ENCODE assay signal across 15 mouse cellular contexts in the genomic region with DNA sequence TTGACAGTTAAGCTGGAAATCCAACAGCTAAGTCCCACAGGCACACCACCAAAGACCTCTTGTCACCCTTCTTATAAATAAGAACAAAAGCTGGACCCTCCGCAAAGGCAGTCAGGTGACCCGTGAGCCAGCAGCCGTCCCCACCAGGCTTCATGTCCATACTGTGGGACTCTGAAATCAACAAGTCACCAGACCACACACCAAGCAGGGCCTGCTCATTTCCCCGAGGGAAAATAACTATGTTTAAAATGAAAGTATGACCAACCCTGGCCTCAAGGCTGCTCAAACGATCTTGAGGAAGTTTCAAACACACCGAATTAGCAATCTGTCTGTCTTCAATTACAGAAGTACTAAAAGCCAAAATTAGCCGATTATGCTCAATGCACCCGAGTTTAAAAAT.
DNase-seq lines count a peak whose midpoint lies in the region; ATAC-seq and TF ChIP-seq lines count a peak whose summit lies in the region.
"Had no signal": no experiment of that assay in that cellular context is flagged by ENCODE, and none has a peak within 500 bp of the region (broad histone marks: within the 10 kb centered on the region; RNA-seq: fewer than 3 reads in every experiment).

No protein-coding gene starts in this region.

- no peak overlapping the region for H3K9ac ChIP-seq in lung, embryonic 14.5 days
- no peak overlapping the region for H3K9ac ChIP-seq in hindbrain, embryonic 12.5 days
- H3K9ac ChIP-seq: midbrain, embryonic 12.5 days; neural tube, embryonic 12.5 days had no signal

- no peak overlapping the region for H3K4me2 ChIP-seq in lung, embryonic 14.5 days
- peak overlapping the region; percentile 76 for H3K4me2 ChIP-seq in myocyte (ENCODE audit: low read depth)
- no peak overlapping the region for H3K4me2 ChIP-seq in hindbrain, embryonic 12.5 days (replicated peaks)
- H3K4me2 ChIP-seq: midbrain, embryonic 12.5 days; neural tube, embryonic 12.5 days had no signal

- no peaks in the 10 kb centered on the region for H3K9me3 ChIP-seq in heart, embryonic 10.5 days
- H3K9me3 ChIP-seq in lung, embryonic 14.5 days (ENCODE audit: low read depth, low read length) = no peaks in the 10 kb centered on the region
- no peaks in the 10 kb centered on the region for H3K9me3 ChIP-seq in hindbrain, embryonic 12.5 days (replicated peaks)
- H3K9me3 ChIP-seq: midbrain, embryonic 12.5 days; neural tube, embryonic 12.5 days had no signal

- no peak for ATAC-seq in lung, embryonic 14.5 days (ENCODE audit: insufficient read depth)
- no peak for ATAC-seq in hindbrain, embryonic 12.5 days (ENCODE audit: low FRiP score)
- ATAC-seq: Patski had no signal

- TF ChIP-seq POLR2A in myocyte (IDR thresholded peaks at IDR 0.05; ENCODE audit: insufficient read length, low read depth) = no peak

- H3K79me2 ChIP-seq in myocyte (ENCODE audit: control insufficient read depth, insufficient read depth) = peaks cover 93% of the 10 kb centered on the region

- no peak for DNase-seq in heart, embryonic 10.5 days (ENCODE audit: low spot score)
- DNase-seq in heart, adult 11 months = no peak
- peak; percentile 50 for DNase-seq in lung, embryonic 14.5 days
- no peak for DNase-seq in lung, adult 18-20 months
- peak; percentile 52 for DNase-seq in embryo, embryonic 11 days
- DNase-seq in Muller cell, postnatal 12 days (ENCODE audit: inconsistent ontology term) = no peak
- DNase-seq: cerebellum, postnatal 10 days; kidney, adult 11 months; kidney, postnatal 25 days; thymus, adult 2 months had no signal

- H3ac ChIP-seq in myocyte (ENCODE audit: control insufficient read depth, insufficient read length) = no peak overlapping the region

- H3K27ac ChIP-seq in heart, embryonic 10.5 days = peak overlapping the region; percentile 11; the same call in 1 of the 2 replicates
- no peak overlapping the region for H3K27ac ChIP-seq in lung, embryonic 14.5 days (ENCODE audit: low read depth)
- no peak overlapping the region for H3K27ac ChIP-seq in hindbrain, embryonic 12.5 days
- H3K27ac ChIP-seq: midbrain, embryonic 12.5 days; neural tube, embryonic 12.5 days had no signal

- no peak overlapping the region for H3K4me3 ChIP-seq in heart, embryonic 10.5 days
- H3K4me3 ChIP-seq in lung, embryonic 14.5 days (ENCODE audit: low read depth, low read length) = no peak overlapping the region
- H3K4me3 ChIP-seq in myocyte = no peak overlapping the region
- no peak overlapping the region for H3K4me3 ChIP-seq in hindbrain, embryonic 12.5 days
- H3K4me3 ChIP-seq: midbrain, embryonic 12.5 days; neural tube, embryonic 12.5 days had no signal

- TF ChIP-seq CTCF in lung, embryonic 14.5 days (IDR thresholded peaks at IDR 0.05; ENCODE audit: low read depth) = no peak

- H3K27me3 ChIP-seq in heart, embryonic 10.5 days (ENCODE audit: insufficient read depth, poor library complexity, severe bottlenecking) = no peaks in the 10 kb centered on the region
- H3K27me3 ChIP-seq in lung, embryonic 14.5 days (ENCODE audit: insufficient read depth, low read length) = no peaks in the 10 kb centered on the region
- H3K27me3 ChIP-seq in myocyte (ENCODE audit: control insufficient read depth, insufficient read depth, insufficient read length) = no peaks in the 10 kb centered on the region
- H3K27me3 ChIP-seq in hindbrain, embryonic 12.5 days = peaks cover 14% of the 10 kb centered on the region
- H3K27me3 ChIP-seq: Patski had no signal

- H3K36me3 ChIP-seq in heart, embryonic 10.5 days = no peaks in the 10 kb centered on the region
- no peaks in the 10 kb centered on the region for H3K36me3 ChIP-seq in lung, embryonic 14.5 days (ENCODE audit: insufficient read depth)
- H3K36me3 ChIP-seq in myocyte (ENCODE audit: control insufficient read depth, insufficient read depth) = no peaks in the 10 kb centered on the region
- no peaks in the 10 kb centered on the region for H3K36me3 ChIP-seq in hindbrain, embryonic 12.5 days
- H3K36me3 ChIP-seq: midbrain, embryonic 12.5 days; neural tube, embryonic 12.5 days had no signal

- 54% methylated on average over 8 of the region's 8 CpGs for WGBS in heart, embryonic 10.5 days
- 25% methylated on average over 8 of the region's 8 CpGs for WGBS in lung, embryonic 14.5 days
- 31% methylated on average over 8 of the region's 8 CpGs for WGBS in hindbrain, embryonic 12.5 days

- H3K4me1 ChIP-seq in heart, embryonic 10.5 days = peaks cover 55% of the 10 kb centered on the region
- H3K4me1 ChIP-seq in lung, embryonic 14.5 days (ENCODE audit: insufficient read depth) = peaks cover 18% of the 10 kb centered on the region
- peaks cover 34% of the 10 kb centered on the region for H3K4me1 ChIP-seq in hindbrain, embryonic 12.5 days

TF ChIP-seq in myocyte, 11 proteins besides CTCF, POLR2A, EP300 and RAD21:
- TF ChIP-seq E2F4 (IDR thresholded peaks at IDR 0.05; ENCODE audit: insufficient read depth) (no peak), USF1 (IDR thresholded peaks at IDR 0.05; ENCODE audit: low read depth) (no peak), MAX (IDR thresholded peaks at IDR 0.05; ENCODE audit: low read depth) (no peak), MYOD1 (IDR thresholded peaks at IDR 0.05; ENCODE audit: control insufficient read depth in 1 of 3, insufficient read length in 2 of 3, low read depth in 2 of 3) (no peak), MYOG (IDR thresholded peaks at IDR 0.05; ENCODE audit: control insufficient read depth in 1 of 3, insufficient read depth in 1 of 3, insufficient read length in 2 of 3, low read depth in 2 of 3) (no peak), TCF12 (IDR thresholded peaks at IDR 0.05; ENCODE audit: insufficient read depth, poor library complexity, severe bottlenecking) (no peak), TCF3 (IDR thresholded peaks at IDR 0.05; ENCODE audit: insufficient read length, low read depth) (no peak), POLR2AphosphoS2 (IDR thresholded peaks at IDR 0.05; ENCODE audit: insufficient read length, low read depth) (no peak), SRF (IDR thresholded peaks at IDR 0.05; ENCODE audit: control insufficient read depth, insufficient read length, low read depth) (no peak), REST (IDR thresholded peaks at IDR 0.05; ENCODE audit: insufficient read depth, insufficient read length) (no peak)

Comparison
In these comparisons a context has a peak if more than half of its experiments do, and no peak if none do; other contexts are left out.
1. DNase-seq: peak in lung, embryonic 14.5 days (single experiment) and embryo, embryonic 11 days (single experiment); none in heart, embryonic 10.5 days (single experiment), heart, adult 11 months (single experiment), lung, adult 18-20 months (0 of 2) and Muller cell, postnatal 12 days (single experiment).